Mouse (Mus musculus): ENCODE measurements around the gene Tjp2. TPM values are rescaled to one million over a fixed set of nuclear protein-coding genes. Genes with fewer than 3 reads are reported as not detected.

Gene Tjp2
- polyA plus RNA-seq, 1 experiment from 2014 or later: 22.7 TPM

DNA sequence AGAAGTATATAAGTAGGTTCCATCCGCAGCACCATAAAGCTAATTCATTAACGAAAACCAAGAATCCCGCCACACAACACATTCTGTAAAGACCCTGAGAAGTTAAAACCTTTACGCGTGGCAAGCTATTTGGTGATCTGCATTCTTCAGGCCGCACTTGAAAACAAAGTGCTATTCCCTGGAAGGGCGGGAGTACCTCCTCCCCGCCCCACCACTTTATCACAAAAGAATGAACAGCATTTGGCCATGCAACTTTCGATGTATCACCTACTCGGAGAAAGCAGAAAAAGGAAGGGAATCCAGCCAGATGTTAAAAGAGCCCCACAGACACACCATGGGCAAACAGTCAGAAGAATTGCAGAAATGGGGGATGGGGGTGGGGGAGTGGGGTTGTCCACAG is 56.3 kb downstream of the Tjp2 start:
- H3K27me3 ChIP-seq (ENCODE audit: control insufficient read depth, insufficient read depth, low read length): no peaks in the 10 kb centered on the region
- H3K27ac ChIP-seq (replicated peaks in 1 of 2; ENCODE audit: control insufficient read depth in 1 of 2, insufficient read depth in 1 of 2, low read depth in 2 of 2, low read length in 2 of 2): peak overlapping the region; percentile 35 to 75
- no peak for ATAC-seq (ENCODE audit: insufficient number of reproducible peaks, insufficient read depth, low FRiP score, low read depth)
- peak overlapping the region; percentile 50 for H3K4me2 ChIP-seq (ENCODE audit: low read length)
- whole genome bisulfite sequencing: 32% methylated on average over 10 of the region's 10 CpGs
- no peaks in the 10 kb centered on the region for H3K36me3 ChIP-seq (ENCODE audit: control insufficient read depth, insufficient read depth, low read length)
- peak overlapping the region in 1 of 2 experiments; percentile 6; a peak in 1 of 4 replicates for H3K4me3 ChIP-seq (ENCODE audit: control insufficient read depth in 1 of 2, insufficient read depth in 1 of 2, low read depth in 1 of 2, low read length in 2 of 2)
- peaks cover 33 to 64% of the 10 kb centered on the region in 2 experiments for H3K4me1 ChIP-seq (ENCODE audit: control insufficient read depth in 2 of 2, insufficient read depth in 2 of 2, low read length in 2 of 2)
- H3K9me3 ChIP-seq (ENCODE audit: control insufficient read depth, low read length): no peaks in the 10 kb centered on the region
- peak overlapping the region; percentile 30; the same call in 1 of the 2 replicates for H3K9ac ChIP-seq (ENCODE audit: low read length)

DNA sequence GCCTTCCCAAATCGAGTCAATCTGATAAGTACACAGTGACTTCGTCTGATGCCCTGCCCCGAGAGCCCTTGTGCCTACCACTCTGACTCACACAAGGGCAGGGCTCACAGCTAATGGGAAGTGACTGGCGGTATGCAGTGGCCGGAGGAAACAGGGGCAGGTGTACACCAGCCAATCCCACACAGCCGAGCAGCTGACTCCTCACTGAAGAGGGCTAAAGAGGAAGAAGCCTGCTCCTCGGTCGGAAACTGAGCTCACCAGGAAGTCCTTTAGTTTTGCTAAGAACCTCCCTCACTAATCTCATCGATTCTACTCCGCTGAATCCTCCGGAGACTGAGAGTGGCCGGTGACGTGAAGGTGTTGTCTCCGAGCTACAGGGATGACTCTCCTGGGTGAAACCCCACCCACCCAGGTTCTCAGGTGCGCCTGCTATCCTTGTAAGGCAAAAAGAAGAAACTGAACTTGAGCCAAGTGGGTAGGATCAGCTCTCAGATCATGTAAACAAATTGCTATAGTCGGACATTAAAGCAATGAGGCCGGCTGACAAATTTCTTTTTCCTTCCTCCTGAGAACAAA is 58.2 kb downstream of the Tjp2 start:
- peak overlapping the region; percentile 24 to 34 for H3K27ac ChIP-seq (replicated peaks in 1 of 2; ENCODE audit: control insufficient read depth in 1 of 2, insufficient read depth in 1 of 2, low read depth in 2 of 2, low read length in 2 of 2)
- peaks cover 24 to 48% of the 10 kb centered on the region in 2 experiments for H3K4me1 ChIP-seq (ENCODE audit: control insufficient read depth in 2 of 2, insufficient read depth in 2 of 2, low read length in 2 of 2)
- peak overlapping the region; percentile 19 to 21 for H3K4me3 ChIP-seq (ENCODE audit: control insufficient read depth in 1 of 2, insufficient read depth in 1 of 2, low read depth in 1 of 2, low read length in 2 of 2)
- H3K9ac ChIP-seq (ENCODE audit: low read length): peak overlapping the region; percentile 54
- ATAC-seq (ENCODE audit: insufficient number of reproducible peaks, insufficient read depth, low FRiP score, low read depth): peak; percentile 36; the same call in 1 of the 2 replicates
- H3K27me3 ChIP-seq (ENCODE audit: control insufficient read depth, insufficient read depth, low read length): no peaks in the 10 kb centered on the region
- H3K36me3 ChIP-seq (ENCODE audit: control insufficient read depth, insufficient read depth, low read length): 0 out of 2 replicates have a peak, but pooled peaks cover 3% of the 10 kb centered on the region
- H3K4me2 ChIP-seq (ENCODE audit: low read length): peak overlapping the region; percentile 61
- no peaks in the 10 kb centered on the region for H3K9me3 ChIP-seq (ENCODE audit: control insufficient read depth, low read length)
- 10% methylated on average over 17 of the region's 17 CpGs for WGBS

DNA sequence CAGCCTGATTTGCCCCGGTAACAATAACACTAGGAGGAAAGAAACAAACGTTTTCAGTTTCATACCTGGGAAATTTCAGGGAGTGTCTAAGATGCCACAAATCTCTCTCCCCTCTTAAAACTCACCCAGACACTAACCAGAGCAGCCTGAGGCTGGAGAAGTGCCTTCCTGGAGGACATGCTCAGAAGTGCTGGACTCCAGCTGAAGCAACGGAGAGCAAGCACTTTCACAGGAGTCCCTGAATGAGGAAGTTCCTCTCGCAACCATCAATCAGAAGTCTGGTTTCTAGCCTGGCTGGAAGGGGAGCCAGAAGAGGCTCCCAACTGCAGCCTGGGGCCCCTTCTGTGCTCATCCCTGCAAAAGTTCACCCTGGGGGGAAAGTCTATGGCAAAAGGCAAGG is 60.9 kb downstream of the Tjp2 start:
- H3K9ac ChIP-seq (ENCODE audit: low read length): no peak overlapping the region
- no peak for ATAC-seq (ENCODE audit: insufficient number of reproducible peaks, insufficient read depth, low FRiP score, low read depth)
- no peak overlapping the region for H3K4me3 ChIP-seq (ENCODE audit: control insufficient read depth in 1 of 2, insufficient read depth in 1 of 2, low read depth in 1 of 2, low read length in 2 of 2)
- no peaks in the 10 kb centered on the region for H3K9me3 ChIP-seq (ENCODE audit: control insufficient read depth, low read length)
- H3K36me3 ChIP-seq (ENCODE audit: control insufficient read depth, insufficient read depth, low read length): 0 out of 2 replicates have a peak, but pooled peaks cover 3% of the 10 kb centered on the region
- no peak overlapping the region for H3K4me2 ChIP-seq (ENCODE audit: low read length)
- H3K27me3 ChIP-seq (ENCODE audit: control insufficient read depth, insufficient read depth, low read length): no peaks in the 10 kb centered on the region
- 22% methylated on average over 4 of the region's 4 CpGs for WGBS
- H3K4me1 ChIP-seq (ENCODE audit: control insufficient read depth in 2 of 2, insufficient read depth in 2 of 2, low read length in 2 of 2): peaks cover 33 to 52% of the 10 kb centered on the region in 2 experiments
- peak overlapping the region; percentile 39 to 46 for H3K27ac ChIP-seq (replicated peaks in 1 of 2; ENCODE audit: control insufficient read depth in 1 of 2, insufficient read depth in 1 of 2, low read depth in 2 of 2, low read length in 2 of 2)

DNA sequence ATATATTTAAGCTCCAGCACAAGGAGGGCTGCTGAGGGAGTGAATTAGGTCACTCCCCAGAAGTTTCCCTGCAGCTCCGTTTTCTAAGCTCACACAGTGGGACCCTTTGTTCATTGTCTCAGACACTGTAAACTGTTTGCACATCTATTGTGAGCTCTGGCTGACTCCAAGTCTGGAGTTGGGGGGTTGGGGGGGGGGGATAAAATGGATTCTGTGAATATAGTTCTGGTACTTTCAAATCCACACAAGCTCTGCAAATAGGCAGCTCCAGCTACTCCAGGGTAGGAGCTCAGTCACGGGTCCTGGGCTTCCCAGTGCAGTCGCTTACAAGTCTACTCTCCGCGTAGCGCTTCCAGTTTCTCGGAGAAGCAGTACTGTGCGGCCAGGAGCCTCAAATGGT is 64.4 kb downstream of the Tjp2 start:
- no peaks in the 10 kb centered on the region for H3K9me3 ChIP-seq (ENCODE audit: control insufficient read depth, low read length)
- H3K27me3 ChIP-seq (ENCODE audit: control insufficient read depth, insufficient read depth, low read length): no peaks in the 10 kb centered on the region
- H3K4me2 ChIP-seq (ENCODE audit: low read length): peak overlapping the region; percentile 43
- 0 out of 2 replicates have a peak, but pooled peaks cover 3% of the 10 kb centered on the region for H3K36me3 ChIP-seq (ENCODE audit: control insufficient read depth, insufficient read depth, low read length)
- peaks cover 16 to 23% of the 10 kb centered on the region in 2 experiments for H3K4me1 ChIP-seq (ENCODE audit: control insufficient read depth in 2 of 2, insufficient read depth in 2 of 2, low read length in 2 of 2)
- no peak overlapping the region for H3K4me3 ChIP-seq (ENCODE audit: control insufficient read depth in 1 of 2, insufficient read depth in 1 of 2, low read depth in 1 of 2, low read length in 2 of 2)
- H3K27ac ChIP-seq (replicated peaks in 1 of 2; ENCODE audit: control insufficient read depth in 1 of 2, insufficient read depth in 1 of 2, low read depth in 2 of 2, low read length in 2 of 2): peak overlapping the region; percentile 52 to 56
- 51% methylated on average over 8 of the region's 8 CpGs for WGBS
- H3K9ac ChIP-seq (ENCODE audit: low read length): 0 out of 2 replicates have a peak overlapping the region, but pooled peaks have one; percentile 1
- no peak for ATAC-seq (ENCODE audit: insufficient number of reproducible peaks, insufficient read depth, low FRiP score, low read depth)

DNA sequence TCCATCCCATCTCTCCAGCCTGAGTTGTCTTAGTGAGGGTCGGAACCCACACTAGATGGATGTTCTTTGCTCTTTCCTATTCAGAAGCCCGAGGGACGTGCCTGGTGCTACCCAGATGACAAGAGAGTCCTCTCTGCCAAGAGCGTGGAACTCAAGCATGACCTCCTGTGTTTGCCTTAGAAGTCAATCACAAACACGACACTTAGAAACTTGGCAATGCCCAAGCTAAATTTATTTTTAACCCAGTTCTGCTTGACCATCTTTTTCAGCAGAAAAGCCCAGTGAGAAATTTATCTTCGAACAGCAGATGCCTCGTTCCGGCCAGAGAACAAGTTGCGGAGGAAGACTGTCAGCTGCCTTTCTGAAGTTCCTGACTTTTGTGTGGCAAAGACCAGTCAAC is 65.1 kb downstream of the Tjp2 start:
- no peak for ATAC-seq (ENCODE audit: insufficient number of reproducible peaks, insufficient read depth, low FRiP score, low read depth)
- WGBS: 20% methylated on average over 9 of the region's 9 CpGs
- Histone ChIP-seq H3K4me2 (ENCODE audit: low read length) (peak overlapping the region; percentile 43), H3K4me3 (ENCODE audit: control insufficient read depth in 1 of 2, insufficient read depth in 1 of 2, low read depth in 1 of 2, low read length in 2 of 2) (peak overlapping the region in 1 of 2 experiments; percentile 5; a peak in 1 of 4 replicates), H3K36me3 (ENCODE audit: control insufficient read depth, insufficient read depth, low read length) (0 out of 2 replicates have a peak, but pooled peaks cover 3% of the 10 kb centered on the region), H3K4me1 (ENCODE audit: control insufficient read depth in 2 of 2, insufficient read depth in 2 of 2, low read length in 2 of 2) (peaks cover 16 to 23% of the 10 kb centered on the region in 2 experiments), H3K27me3 (ENCODE audit: control insufficient read depth, insufficient read depth, low read length) (no peaks in the 10 kb centered on the region), H3K9ac (ENCODE audit: low read length) (no peak overlapping the region), H3K9me3 (ENCODE audit: control insufficient read depth, low read length) (no peaks in the 10 kb centered on the region), H3K27ac (replicated peaks in 1 of 2; ENCODE audit: control insufficient read depth in 1 of 2, insufficient read depth in 1 of 2, low read depth in 2 of 2, low read length in 2 of 2) (peak overlapping the region; percentile 56; a peak in 3 of 4 replicates)

DNA sequence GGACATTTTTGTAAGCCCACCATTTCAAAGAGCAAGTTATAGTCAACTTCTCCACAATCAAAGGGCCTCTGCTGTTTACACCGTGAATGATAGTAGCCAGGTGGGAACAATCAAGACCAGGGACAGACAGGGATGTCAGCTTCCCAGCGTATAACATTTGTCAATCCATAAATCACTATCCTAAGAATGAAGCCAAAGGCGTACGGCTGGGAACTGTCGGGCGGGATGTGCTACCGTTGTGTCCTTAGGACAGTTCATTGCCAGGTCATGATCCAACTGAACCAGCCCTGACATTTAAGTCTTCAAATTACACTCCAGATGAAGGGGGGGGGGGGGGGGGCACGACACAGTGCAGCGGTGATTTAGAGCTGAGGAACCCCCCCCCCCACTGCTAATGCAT is 65.5 kb downstream of the Tjp2 start:
- Histone ChIP-seq H3K27ac (replicated peaks in 1 of 2; ENCODE audit: control insufficient read depth in 1 of 2, insufficient read depth in 1 of 2, low read depth in 2 of 2, low read length in 2 of 2) (peak overlapping the region in 1 of 2 experiments; percentile 56; a peak in 2 of 4 replicates), H3K9ac (ENCODE audit: low read length) (no peak overlapping the region), H3K4me3 (ENCODE audit: control insufficient read depth in 1 of 2, insufficient read depth in 1 of 2, low read depth in 1 of 2, low read length in 2 of 2) (peak overlapping the region in 1 of 2 experiments; percentile 5; a peak in 1 of 4 replicates), H3K9me3 (ENCODE audit: control insufficient read depth, low read length) (no peaks in the 10 kb centered on the region), H3K4me2 (ENCODE audit: low read length) (peak overlapping the region; percentile 43), H3K36me3 (ENCODE audit: control insufficient read depth, insufficient read depth, low read length) (0 out of 2 replicates have a peak, but pooled peaks cover 3% of the 10 kb centered on the region), H3K27me3 (ENCODE audit: control insufficient read depth, insufficient read depth, low read length) (no peaks in the 10 kb centered on the region), H3K4me1 (ENCODE audit: control insufficient read depth in 2 of 2, insufficient read depth in 2 of 2, low read length in 2 of 2) (peaks cover 15 to 21% of the 10 kb centered on the region in 2 experiments)
- no peak for ATAC-seq (ENCODE audit: insufficient number of reproducible peaks, insufficient read depth, low FRiP score, low read depth)
- 72% methylated on average over 7 of the region's 9 CpGs for WGBS

DNA sequence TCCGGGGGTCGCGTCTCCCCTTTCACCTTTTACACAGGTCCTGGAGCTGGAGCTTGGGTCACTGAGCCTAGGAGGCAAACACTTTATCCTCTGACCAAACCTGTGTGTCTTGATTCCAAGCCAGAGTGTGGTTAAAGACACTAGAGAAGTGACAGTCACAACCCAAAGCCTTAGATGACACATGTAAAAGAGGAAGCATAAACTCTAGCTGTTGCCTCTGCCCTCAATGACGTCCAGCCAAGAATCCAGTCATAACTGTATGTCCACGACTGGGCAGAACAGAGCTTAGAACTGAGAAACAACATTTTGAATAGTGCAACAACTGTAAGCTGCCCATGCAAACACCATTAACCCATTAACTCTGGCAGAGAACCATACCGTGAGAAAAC is 68.8 kb downstream of the Tjp2 start:
- 74% methylated on average over 6 of the region's 6 CpGs for WGBS
- Histone ChIP-seq H3K27ac (replicated peaks in 1 of 2; ENCODE audit: control insufficient read depth in 1 of 2, insufficient read depth in 1 of 2, low read depth in 2 of 2, low read length in 2 of 2) (no peak overlapping the region), H3K4me1 (ENCODE audit: control insufficient read depth in 2 of 2, insufficient read depth in 2 of 2, low read length in 2 of 2) (peaks cover 10 to 22% of the 10 kb centered on the region in 2 experiments), H3K36me3 (ENCODE audit: control insufficient read depth, insufficient read depth, low read length) (no peaks in the 10 kb centered on the region), H3K9ac (ENCODE audit: low read length) (no peak overlapping the region), H3K4me3 (ENCODE audit: control insufficient read depth in 1 of 2, insufficient read depth in 1 of 2, low read depth in 1 of 2, low read length in 2 of 2) (no peak overlapping the region), H3K27me3 (ENCODE audit: control insufficient read depth, insufficient read depth, low read length) (no peaks in the 10 kb centered on the region), H3K9me3 (ENCODE audit: control insufficient read depth, low read length) (no peaks in the 10 kb centered on the region), H3K4me2 (ENCODE audit: low read length) (no peak overlapping the region)
- ATAC-seq (ENCODE audit: insufficient number of reproducible peaks, insufficient read depth, low FRiP score, low read depth): no peak
